Mouse (Mus musculus) left cerebral cortex, postnatal 10 days (tissue): ENCODE data around the gene Cars2. TPM values are rescaled to one million over a fixed set of nuclear protein-coding genes. Genes with fewer than 3 reads are reported as not detected.

Source experiments
- total RNA-seq, 2 experiments: library from RNA; stranded (reverse); gene quantifications; 2 replicates each; pipeline ENCODE4 v1.2.3; 2021

Cars2 gene
- total RNA-seq, 2 experiments from 2014 or later: 22.5 to 24.5 TPM

Other genes with a start within 250 kb of the Cars2 start
- gene Col4a2, start 238.0 kb downstream of the Cars2 start, total RNA-seq: 10 to 100 TPM; 76.7 to 80.6 TPM
- gene Col4a1, start 238.0 kb downstream of the Cars2 start, total RNA-seq: 100 to 1,000 TPM; 115 to 123 TPM
- under 1 TPM; 0.64 to 0.67 TPM for gene Rab20, start 72.1 kb downstream of the Cars2 start, total RNA-seq
- gene Naxd, start 53.3 kb downstream of the Cars2 start, total RNA-seq: 10 to 100 TPM; 55.8 to 60.0 TPM
- gene Ing1, start 4.8 kb upstream of the Cars2 start, total RNA-seq: 10 to 100 TPM; 36.1 to 40.2 TPM
- 10 to 100 TPM; 62.8 to 64.7 TPM for gene Ankrd10, start 85.0 kb upstream of the Cars2 start, total RNA-seq
- not detected for gene 1700016D06Rik, start 150.3 kb upstream of the Cars2 start, total RNA-seq
- gene Arhgef7, start 176.9 kb upstream of the Cars2 start, total RNA-seq: 100 to 1,000 TPM; 182 to 189 TPM